Mouse (Mus musculus) CH12.LX (cell line): ENCODE data around the gene Podxl. TPM values are rescaled to one million over a fixed set of nuclear protein-coding genes. Genes with fewer than 3 reads are reported as not detected.

Experiments
- DNase-seq: peaks from one replicate; pipeline ENCODE4 v3.0.0-alpha.2; 2013; ENCODE audit errors: extremely low read depth
- H3K27ac ChIP-seq: 2 replicates; pipeline ENCODE4 v1.5.1; 2012; ENCODE audit warnings: low read depth, mild to moderate bottlenecking, control low read depth, moderate library complexity; ENCODE audit not compliant: insufficient read depth
- H3K27me3 ChIP-seq: replicated peaks from 2 replicates; pipeline ENCODE3; 2012; ENCODE audit warnings: inconsistent platforms
- H3K36me3 ChIP-seq, 2 experiments: replicated peaks in 1 of 2; 2 replicates each; pipeline versions ENCODE3 to v1.6.1; 2012; ENCODE audit warnings: inconsistent platforms in 1 of 2, low read length in 1 of 2, mild to moderate bottlenecking in 1 of 2, mixed read lengths in 1 of 2, moderate library complexity in 1 of 2; ENCODE audit not compliant: control insufficient read depth in 1 of 2, insufficient read depth in 1 of 2
- H3K4me1 ChIP-seq, 2 experiments: 2 replicates each; pipeline ENCODE4 v1.6.1; 2012; ENCODE audit warnings: inconsistent platforms in 1 of 2, moderate library complexity in 1 of 2; ENCODE audit not compliant: insufficient read depth in 2 of 2, control insufficient read depth in 1 of 2
- H3K4me2 ChIP-seq: 2 replicates; pipeline ENCODE4 v1.6.1; 2012; ENCODE audit warnings: low read depth, mild to moderate bottlenecking, control low read depth; ENCODE audit not compliant: poor library complexity, insufficient read depth, severe bottlenecking
- H3K4me3 ChIP-seq, 3 experiments: fragments of 150-350 bp in 1 of 3; sonication (generic) in 1 of 3; replicated peaks in 1 of 3; 2 replicates each; pipeline versions ENCODE3 to v1.5.1; 2011 to 2012; ENCODE audit warnings: low read depth in 2 of 3, low read length in 2 of 3, mild to moderate bottlenecking in 2 of 3, moderate library complexity in 2 of 3, control low read depth in 1 of 3, improper control_type of control experiment in 1 of 3, inconsistent platforms in 1 of 3, mixed read lengths in 1 of 3; ENCODE audit not compliant: poor library complexity in 1 of 3
- H3K79me2 ChIP-seq: replicated peaks from 2 replicates; pipeline ENCODE4 v1.6.1; 2012; ENCODE audit warnings: mild to moderate bottlenecking, moderate library complexity; ENCODE audit not compliant: control insufficient read depth, poor library complexity, insufficient read depth, severe bottlenecking; ENCODE audit errors: extremely low read depth
- H3K9ac ChIP-seq: 2 replicates; pipeline ENCODE4 v1.6.1; 2012; ENCODE audit warnings: low read depth, mild to moderate bottlenecking, control low read depth, moderate library complexity; ENCODE audit not compliant: insufficient read depth
- H3K9me3 ChIP-seq: replicated peaks from 2 replicates; pipeline ENCODE3; 2012; ENCODE audit warnings: low read length, inconsistent platforms, mixed read lengths
- CHD2 ChIP-seq: IDR thresholded peaks from 2 replicates; pipeline ENCODE4 v1.6.1; 2011; ENCODE audit warnings: low read length, improper control_type of control experiment
- E2F4 ChIP-seq: IDR thresholded peaks from 2 replicates; pipeline ENCODE4 v1.6.1; 2011; ENCODE audit warnings: low read depth, low read length, improper control_type of control experiment; ENCODE audit not compliant: insufficient replicate concordance
- ELF1 ChIP-seq: IDR thresholded peaks from 2 replicates; pipeline ENCODE4 v1.6.1; 2014; ENCODE audit warnings: low read depth, mild to moderate bottlenecking, inconsistent platforms, low read length, improper control_type of control experiment
- EP300 ChIP-seq: IDR thresholded peaks from 2 replicates; pipeline ENCODE4 v1.6.1; 2011; ENCODE audit warnings: low read length, improper control_type of control experiment
- ETS1 ChIP-seq: conservative IDR thresholded peaks from 2 replicates; pipeline ENCODE4 v1.6.1; 2012; ENCODE audit warnings: low read depth, mild to moderate bottlenecking, inconsistent platforms, low read length, improper control_type of control experiment, moderate library complexity
- GABPA ChIP-seq: IDR thresholded peaks from 2 replicates; pipeline ENCODE4 v1.6.1; 2012; ENCODE audit warnings: low read depth, low read length, improper control_type of control experiment, inconsistent platforms; ENCODE audit not compliant: insufficient replicate concordance
- IRF4 ChIP-seq: IDR thresholded peaks from 2 replicates; pipeline ENCODE4 v1.6.1; 2014; ENCODE audit warnings: low read depth, mild to moderate bottlenecking, inconsistent platforms, low read length, improper control_type of control experiment
- KAT2A ChIP-seq: IDR thresholded peaks from 2 replicates; pipeline ENCODE4 v1.6.1; 2012; ENCODE audit warnings: low read length, improper control_type of control experiment, inconsistent platforms; ENCODE audit not compliant: insufficient replicate concordance
- MAFK ChIP-seq: IDR thresholded peaks from 2 replicates; pipeline ENCODE4 v1.6.1; 2011; ENCODE audit warnings: low read length, improper control_type of control experiment; ENCODE audit not compliant: insufficient replicate concordance
- MAX ChIP-seq: IDR thresholded peaks from 2 replicates; pipeline ENCODE4 v1.6.1; 2011; ENCODE audit warnings: low read length, improper control_type of control experiment
- MAZ ChIP-seq: IDR thresholded peaks from 2 replicates; pipeline ENCODE4 v1.6.1; 2012; ENCODE audit warnings: low read depth, mild to moderate bottlenecking, inconsistent platforms, low read length, improper control_type of control experiment, moderate library complexity
- NELFE ChIP-seq: IDR thresholded peaks from 2 replicates; pipeline ENCODE4 v1.6.1; 2011; ENCODE audit warnings: low read depth, low read length, improper control_type of control experiment
- PAX5 ChIP-seq: IDR thresholded peaks from 2 replicates; pipeline ENCODE4 v1.6.1; 2012; ENCODE audit warnings: low read length, inconsistent platforms, mixed read lengths
- POLR2A ChIP-seq: IDR thresholded peaks from 2 replicates; pipeline ENCODE4 v1.6.1; 2011; ENCODE audit warnings: low read depth, mild to moderate bottlenecking, improper control_type of control experiment, low read length
- SIN3A ChIP-seq: IDR thresholded peaks from 2 replicates; pipeline ENCODE4 v1.6.1; 2012; ENCODE audit warnings: low read length, improper control_type of control experiment, inconsistent platforms
- TBP ChIP-seq: conservative IDR thresholded peaks from 2 replicates; pipeline ENCODE4 v1.6.1; 2011; ENCODE audit warnings: low read depth, low read length, improper control_type of control experiment
- TCF12 ChIP-seq: IDR thresholded peaks from 2 replicates; pipeline ENCODE4 v1.6.1; 2014; ENCODE audit warnings: low read depth, mild to moderate bottlenecking, inconsistent platforms, low read length, improper control_type of control experiment
- UBTF ChIP-seq: IDR thresholded peaks from 2 replicates; pipeline ENCODE4 v1.6.1; 2012; ENCODE audit warnings: low read depth, mild to moderate bottlenecking, inconsistent platforms, low read length, improper control_type of control experiment, moderate library complexity
- USF2 ChIP-seq: conservative IDR thresholded peaks from 2 replicates; pipeline ENCODE4 v1.6.1; 2011; ENCODE audit warnings: low read depth, low read length, improper control_type of control experiment
- ZC3H11A ChIP-seq: IDR thresholded peaks from 2 replicates; pipeline ENCODE4 v1.6.1; 2012; ENCODE audit warnings: low read depth, mild to moderate bottlenecking, inconsistent platforms, low read length, improper control_type of control experiment
- ZKSCAN1 ChIP-seq: IDR thresholded peaks from 2 replicates; pipeline ENCODE4 v1.6.1; 2012; ENCODE audit warnings: low read depth, inconsistent platforms, low read length, improper control_type of control experiment, borderline replicate concordance
- ZMIZ1 ChIP-seq: IDR thresholded peaks from 2 replicates; pipeline ENCODE4 v1.6.1; 2012; ENCODE audit warnings: low read depth, mild to moderate bottlenecking, inconsistent platforms, low read length, improper control_type of control experiment
- ZNF384 ChIP-seq: IDR thresholded peaks from 2 replicates; pipeline ENCODE4 v1.6.1; 2012; ENCODE audit warnings: low read depth, low read length, improper control_type of control experiment, inconsistent platforms
- dilution Hi-C: fragments of 300-500 bp; cut with MboI; formaldehyde crosslinking; loops from 2 replicates; pipeline ENCODE4 v1.14.3; 2020; ENCODE audit warnings: low sequenced_read_pairs; ENCODE audit not compliant: extremely low pct_unique_long_range_greater_than_20kb, extremely low pct_ligation_motif_present
- in situ Hi-C: fragments of 300-500 bp; cut with MboI; formaldehyde crosslinking; loops from 3 replicates; pipeline ENCODE4 v1.14.3; 2019; ENCODE audit warnings: low sequenced_read_pairs, low pct_ligation_motif_present, low pct_unique_long_range_greater_than_20kb, mixed read lengths
- polyA plus RNA-seq: library from polyadenylated mRNA; unstranded; fragments of >175 nt; gene quantifications from 2 replicates; pipeline ENCODE4 v1.2.1, GENCODE M21; 2012; ENCODE audit warnings: low read depth; ENCODE audit not compliant: insufficient read length
- total RNA-seq, 2 experiments: library from RNA; depleted of rRNA; stranded (reverse); fragments of 300-350 nt in 1 of 2; fragments of >200 nt in 1 of 2; gene quantifications; 2 replicates each; pipeline ENCODE4 v1.2.3; 2012 to 2014

The Podxl gene
- total and polyA plus RNA-seq, 3 experiments, result not detected

GRCm38 (mm10) chr6:31586127-31586526, 22.3 kb upstream of the Podxl start:
- Histone ChIP-seq H3K36me3 (no peaks in the 10 kb centered on the region), H3K4me3 (no peak overlapping the region), H3K79me2 (no peaks in the 10 kb centered on the region), H3K4me1 (no peaks in the 10 kb centered on the region), H3K27ac (no peak overlapping the region), H3K4me2 (no peak overlapping the region), H3K9me3 (no peaks in the 10 kb centered on the region), H3K9ac (no peak overlapping the region), H3K27me3 (peaks cover 65% of the 10 kb centered on the region)
- dilution Hi-C loops (no loop called here), in situ Hi-C loops (no loop called here)
- no peak for TF ChIP-seq ZKSCAN1
- no peak for TF ChIP-seq IRF4
- TF ChIP-seq ZNF384, result no peak
- TF ChIP-seq TBP, result no peak
- TF ChIP-seq E2F4, result no peak
- no peak for TF ChIP-seq SIN3A
- TF ChIP-seq KAT2A, result no peak
- TF ChIP-seq ZC3H11A, result no peak
- no peak for TF ChIP-seq ETS1
- TF ChIP-seq UBTF, result no peak
- no peak for TF ChIP-seq MAFK
- TF ChIP-seq MAX, result no peak
- no peak for DNase-seq

- Histone ChIP-seq H3K27me3 (peaks cover 42% of the 10 kb centered on the region), H3K4me3 (no peak overlapping the region), H3K9ac (no peak overlapping the region), H3K4me1 (peaks cover 0 to 2% of the 10 kb centered on the region in 2 experiments; a peak in 1 of 4 replicates), H3K36me3 (no peaks in the 10 kb centered on the region), H3K27ac (no peak overlapping the region), H3K4me2 (no peak overlapping the region), H3K79me2 (no peaks in the 10 kb centered on the region), H3K9me3 (peaks cover 3% of the 10 kb centered on the region)
- no peak for TF ChIP-seq POLR2A
- no peak for TF ChIP-seq NELFE
- no peak for TF ChIP-seq ELF1
- TF ChIP-seq ZMIZ1, result no peak
- no peak for TF ChIP-seq USF2
- TF ChIP-seq EP300, result no peak
- no peak for TF ChIP-seq MAZ
- TF ChIP-seq TCF12, result no peak
- TF ChIP-seq UBTF, result no peak
- TF ChIP-seq GABPA, result no peak
- TF ChIP-seq CHD2, result no peak
- TF ChIP-seq PAX5, result no peak
- TF ChIP-seq E2F4, result no peak
- DNase-seq, result no peak
- in situ Hi-C loops, result no loop called here
- dilution Hi-C loops, result no loop called here
These were observed 12.4 kb upstream of the Podxl start for GRCm38 (mm10) chr6:31576151-31576550.
